Mouse (Mus musculus) mesoderm, embryonic 11.5 days (tissue): Measurements from ENCODE around the gene Pgghg.
A peak's percentile ranks its signal among the peaks of the same experiment; 100 is the strongest.
"Not testable (repeated sequence)": the region's sequence is repeated elsewhere in the genome, so short reads cannot be mapped to it uniquely, and the experiment has no call there.

Experiments used
- DNase-seq: peaks from one replicate; pipeline ENCODE4 v3.0.0-alpha.2; 2012; ENCODE audit warnings: low read depth, low spot score

Gene Pgghg

GRCm38 (mm10) chr7:140955342-140955741, 14.2 kb downstream of the Pgghg start:
- no peak for DNase-seq

GRCm38 (mm10) chr7:140955758-140956555, 14.8 kb downstream of the Pgghg start, which contains the start of the genes Gm45717 and Ifitm2:
TSS of gene Gm45717 (minus strand) at chr7:140955937.
TSS of gene Ifitm2 (minus strand) at chr7:140955987.
- DNase-seq: peak; percentile 84

GRCm38 (mm10) chr7:140956556-140956869, 15.3 kb downstream of the Pgghg start:
- no peak for DNase-seq

GRCm38 (mm10) chr7:140959181-140959901, 18.1 kb downstream of the Pgghg start:
- DNase-seq: peak; percentile 64

- no peak for DNase-seq
Observed at GRCm38 (mm10) chr7:140960026-140960425, 18.8 kb downstream of the Pgghg start.

GRCm38 (mm10) chr7:140961416-140961815, 20.2 kb downstream of the Pgghg start:
- DNase-seq: no peak

GRCm38 (mm10) chr7:140962733-140963132, 21.5 kb downstream of the Pgghg start:
- DNase-seq: no peak

- DNase-seq: no peak
Observed at GRCm38 (mm10) chr7:140966921-140967320, 25.7 kb downstream of the Pgghg start, which contains the start of gene Ifitm1. TSS of gene Ifitm1 (plus strand) at chr7:140967221.

- no peak for DNase-seq
Observed at GRCm38 (mm10) chr7:140967862-140968591, 26.8 kb downstream of the Pgghg start.

GRCm38 (mm10) chr7:140968710-140969109, 27.5 kb downstream of the Pgghg start:
- not testable (repeated sequence) for DNase-seq

- DNase-seq: no peak
Observed at GRCm38 (mm10) chr7:140970931-140971330, 29.7 kb downstream of the Pgghg start.

- DNase-seq: no peak
Observed at GRCm38 (mm10) chr7:140971479-140972171, 30.4 kb downstream of the Pgghg start.

- peak; percentile 48 for DNase-seq
Observed at GRCm38 (mm10) chr7:140973396-140974165, 32.4 kb downstream of the Pgghg start.

- no peak for DNase-seq
Observed at GRCm38 (mm10) chr7:140974940-140975339, 33.7 kb downstream of the Pgghg start.

- no peak for DNase-seq
Observed at GRCm38 (mm10) chr7:140975465-140975864, 34.3 kb downstream of the Pgghg start.

- not testable (repeated sequence) for DNase-seq
Observed at GRCm38 (mm10) chr7:140976720-140977119, 35.5 kb downstream of the Pgghg start.

GRCm38 (mm10) chr7:140981704-140982103, 40.5 kb downstream of the Pgghg start:
- no peak for DNase-seq

- DNase-seq: no peak
Observed at GRCm38 (mm10) chr7:140982971-140983370, 41.8 kb downstream of the Pgghg start.

GRCm38 (mm10) chr7:140987182-140988138, 46.3 kb downstream of the Pgghg start:
- no peak for DNase-seq

- no peak for DNase-seq
Observed at GRCm38 (mm10) chr7:140989022-140989421, 47.8 kb downstream of the Pgghg start.
